7 mouse cellular contexts compared by ENCODE assay signal in the genomic region with DNA sequence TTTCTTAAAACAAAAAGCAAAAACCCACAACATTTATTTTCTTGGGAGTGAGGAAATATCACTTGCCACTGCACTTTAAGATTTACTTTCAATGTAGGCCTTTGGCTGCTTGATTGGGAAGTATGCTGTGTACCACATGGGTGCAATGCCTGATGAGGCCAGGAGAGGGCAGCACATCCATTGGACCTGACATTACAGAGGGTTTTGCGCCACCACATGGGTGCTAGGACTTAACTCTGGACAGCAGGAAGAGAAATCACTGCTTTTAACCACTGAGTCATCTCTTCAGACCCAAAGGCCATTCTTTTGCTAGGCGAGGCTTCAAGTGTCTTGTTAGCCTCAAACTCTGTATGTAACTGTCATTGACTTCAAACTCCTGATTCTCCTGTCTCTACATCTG. TPM values are rescaled to one million over a fixed set of nuclear protein-coding genes. Genes with fewer than 3 reads are reported as not detected.
DNase-seq lines count a peak whose midpoint lies in the region; ATAC-seq and TF ChIP-seq lines count a peak whose summit lies in the region.

No protein-coding gene starts in this region.

- peaks cover 1% of the 10 kb centered on the region; the same call in 1 of the 2 replicates for H3K4me1 ChIP-seq in liver, embryonic 12.5 days
- no peaks in the 10 kb centered on the region for H3K4me1 ChIP-seq in liver, embryonic 14.5 days (replicated peaks; ENCODE audit: control insufficient read depth in 2 of 2, insufficient read depth in 2 of 2, low read length in 1 of 2)

- H3K36me3 ChIP-seq in liver, embryonic 12.5 days, result no peaks in the 10 kb centered on the region
- no peaks in the 10 kb centered on the region for H3K36me3 ChIP-seq in liver, embryonic 14.5 days (replicated peaks; ENCODE audit: control insufficient read depth, insufficient read depth, low read depth)

- WGBS in liver, embryonic 12.5 days (ENCODE audit: insufficient replicate concordance), result 50% methylated on average over 2 of the region's 2 CpGs
- whole genome bisulfite sequencing in liver, embryonic 14.5 days (ENCODE audit: insufficient replicate concordance), result 46% methylated on average over 2 of the region's 2 CpGs

- DNase-seq in liver, result peak; percentile 73
- DNase-seq in NIH3T3 (ENCODE audit: low read depth), result peak; percentile 65
- DNase-seq in c-Kit-positive CD71-positive TER-119-positive erythroid progenitor cells, embryonic 14.5 days (ENCODE audit: low spot score), result peak; percentile 68
- peak in 2 of 3 experiments; percentile 33 to 51 for DNase-seq in liver, embryonic 14.5 days (ENCODE audit: low read depth in 3 of 3, low spot score in 3 of 3)
- DNase-seq in spleen, postnatal 14 days (ENCODE audit: low spot score in 2 of 2), result peak; percentile 31 to 51
- DNase-seq in right cerebral cortex, postnatal 25 days, result no peak

- H3K9me3 ChIP-seq in liver, embryonic 12.5 days (replicated peaks), result no peaks in the 10 kb centered on the region
- H3K9me3 ChIP-seq in liver, embryonic 14.5 days (ENCODE audit: control insufficient read depth, low read length), result no peaks in the 10 kb centered on the region

- TF ChIP-seq CTCF in liver, embryonic 14.5 days (IDR thresholded peaks at IDR 0.05; ENCODE audit: low read depth), result peak; percentile 96

- no peak for TF ChIP-seq EP300 in liver, embryonic 14.5 days (IDR thresholded peaks at IDR 0.05; ENCODE audit: low read depth)

- H3K27ac ChIP-seq in liver, embryonic 12.5 days, result no peak overlapping the region
- no peak overlapping the region for H3K27ac ChIP-seq in liver, embryonic 14.5 days

- no peak overlapping the region for H3K4me2 ChIP-seq in liver, embryonic 12.5 days
- no peak overlapping the region for H3K4me2 ChIP-seq in liver, embryonic 14.5 days (ENCODE audit: low read depth)

- H3K9ac ChIP-seq in liver, embryonic 12.5 days, result no peak overlapping the region
- no peak overlapping the region for H3K9ac ChIP-seq in liver, embryonic 14.5 days (replicated peaks)

- H3K27me3 ChIP-seq in liver, embryonic 12.5 days (replicated peaks), result peaks cover 17% of the 10 kb centered on the region; the same call in 1 of the 2 replicates
- no peaks in the 10 kb centered on the region for H3K27me3 ChIP-seq in liver, embryonic 14.5 days (ENCODE audit: control insufficient read depth, insufficient read depth, low read length)

- ATAC-seq in liver, embryonic 12.5 days, result no peak
- ATAC-seq in liver, embryonic 14.5 days (ENCODE audit: insufficient read depth), result no peak

- no peak overlapping the region for H3K4me3 ChIP-seq in liver, embryonic 12.5 days
- no peak overlapping the region for H3K4me3 ChIP-seq in liver, embryonic 14.5 days (ENCODE audit: insufficient read depth in 1 of 2, low read depth in 2 of 2, low read length in 2 of 2)

RNA-seq across cellular contexts. Expression of a gene that starts 23.8 kb away (rescaled TPM):
- polyA plus RNA-seq in liver, embryonic 12.5 days (2016; fragmentation: Nextera tagmentation; extraction: Ambion mirVana), result 15.7 and 20.3 TPM in 2 replicates
- 27.7 and 29.2 TPM in 2 replicates for polyA plus RNA-seq in liver, embryonic 14.5 days (2012; rRNA removed)
- 10.4 and 11.7 TPM in 2 replicates for polyA plus RNA-seq in liver, embryonic 14.5 days (2014; fragmentation: Nextera tagmentation; extraction: Ambion mirVana)

RNA-seq across cellular contexts. Expression of a gene that starts 48.4 kb away (rescaled TPM):
- polyA plus RNA-seq in liver, embryonic 12.5 days (2016; fragmentation: Nextera tagmentation; extraction: Ambion mirVana), result 5.6 and 9.1 TPM in 2 replicates
- 3.4 and 4.0 TPM in 2 replicates for polyA plus RNA-seq in liver, embryonic 14.5 days (2012; rRNA removed)
- polyA plus RNA-seq in liver, embryonic 14.5 days (2014; fragmentation: Nextera tagmentation; extraction: Ambion mirVana), result 3.2 TPM in 2 replicates
